In the genomic region with DNA sequence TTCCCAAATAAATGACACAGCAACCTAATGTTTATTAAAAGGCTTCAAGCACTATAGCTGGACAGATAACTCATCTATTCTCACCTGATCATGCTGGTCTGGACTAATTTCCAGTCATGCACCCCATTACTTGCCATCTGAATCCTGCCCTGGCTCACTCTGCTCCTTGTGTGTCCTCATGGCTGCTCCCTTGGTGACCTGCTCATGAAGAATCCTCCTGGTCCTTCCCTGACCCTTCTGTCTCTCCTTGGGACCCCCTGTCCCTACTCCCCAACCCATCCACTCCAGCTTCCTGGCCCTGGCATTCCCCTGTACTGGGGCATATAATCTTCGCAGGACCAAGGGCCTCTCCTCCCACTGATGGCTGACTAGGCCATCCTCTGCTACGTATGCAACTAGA, we compare ENCODE assay signal across 17 mouse cellular contexts. TPM values are rescaled to one million over a fixed set of nuclear protein-coding genes. Genes with fewer than 3 reads are reported as not detected.
DNase-seq lines count a peak whose midpoint lies in the region.
"Had no signal": no experiment of that assay in that cellular context is flagged by ENCODE, and none has a peak within 500 bp of the region (broad histone marks: within the 10 kb centered on the region; RNA-seq: fewer than 3 reads in every experiment).

No protein-coding gene starts in this region.

- no peaks in the 10 kb centered on the region for H3K36me3 ChIP-seq in heart, embryonic 10.5 days
- H3K36me3 ChIP-seq: G1E had no signal

- H3K9me3 ChIP-seq in heart, embryonic 10.5 days = no peaks in the 10 kb centered on the region

- no peaks in the 10 kb centered on the region for H3K27me3 ChIP-seq in heart, embryonic 10.5 days (ENCODE audit: insufficient read depth, poor library complexity, severe bottlenecking)
- H3K27me3 ChIP-seq: CH12.LX, Patski had no signal

- H3K4me3 ChIP-seq in heart, embryonic 10.5 days = no peak overlapping the region

- H3K27ac ChIP-seq in heart, embryonic 10.5 days = no peak overlapping the region

- peaks cover 10% of the 10 kb centered on the region; the same call in 1 of the 2 replicates for H3K4me1 ChIP-seq in heart, embryonic 10.5 days

- 89% methylated on average over 2 of the region's 2 CpGs for WGBS in heart, embryonic 10.5 days

- peak; percentile 85 for DNase-seq in heart, adult 11 months
- no peak for DNase-seq in heart, adult 8-10 months (ENCODE audit: low spot score)
- peak; percentile 59 for DNase-seq in heart, embryonic 10.5 days (ENCODE audit: low spot score)
- no peak for DNase-seq in heart, postnatal 14 days
- DNase-seq: adrenal gland, adult 2 months; adrenal gland, adult 8-10 months; adrenal gland, postnatal 10 days; adrenal gland, postnatal 14 days; adrenal gland, postnatal 25 days; adrenal gland, postnatal 36 days; B cell, adult 2 months; cerebellum, adult 11 months; cerebellum, adult 11-12 months; cerebellum, adult 18-20 months had no signal

- intact Hi-C loops in heart, postnatal 14 days (cut with DNase I) = no loop called here

RNA-seq across cellular contexts. Expression of gene B3gntl1, which starts 3.9 kb away (rescaled TPM):
- total RNA-seq in heart, adult 8-10 months (2022) = 1 to 10 TPM; 4.0 to 5.7 (median 5.2) TPM
- polyA plus RNA-seq in heart, embryonic 10.5 days (2016; fragmentation: Nextera tagmentation; extraction: Ambion mirVana) = 7.4 and 9.7 TPM in 2 replicates
- total RNA-seq in heart, postnatal 14 days (2021) = 1 to 10 TPM; 3.6 to 4.7 TPM

RNA-seq across cellular contexts. Expression of gene Metrnl, which starts 24.5 kb away (rescaled TPM):
- 10 to 100 TPM; 15.1 to 20.3 (median 19.2) TPM for total RNA-seq in heart, adult 8-10 months (2022)
- 6.3 and 6.4 TPM in 2 replicates for polyA plus RNA-seq in heart, embryonic 10.5 days (2016; fragmentation: Nextera tagmentation; extraction: Ambion mirVana)
- total RNA-seq in heart, postnatal 14 days (2021) = 10 to 100 TPM; 20.4 to 22.7 TPM
- total RNA-seq: G1E had no signal
- polyA plus RNA-seq: G1E had no signal

Comparison
In these comparisons a context has a peak if more than half of its experiments do, and no peak if none do; other contexts are left out.
1. DNase-seq: peak in heart, adult 11 months (single experiment) and heart, embryonic 10.5 days (single experiment); none in heart, adult 8-10 months (single experiment) and heart, postnatal 14 days (0 of 2).